8 mouse cellular contexts compared by ENCODE assay signal in the genomic region with DNA sequence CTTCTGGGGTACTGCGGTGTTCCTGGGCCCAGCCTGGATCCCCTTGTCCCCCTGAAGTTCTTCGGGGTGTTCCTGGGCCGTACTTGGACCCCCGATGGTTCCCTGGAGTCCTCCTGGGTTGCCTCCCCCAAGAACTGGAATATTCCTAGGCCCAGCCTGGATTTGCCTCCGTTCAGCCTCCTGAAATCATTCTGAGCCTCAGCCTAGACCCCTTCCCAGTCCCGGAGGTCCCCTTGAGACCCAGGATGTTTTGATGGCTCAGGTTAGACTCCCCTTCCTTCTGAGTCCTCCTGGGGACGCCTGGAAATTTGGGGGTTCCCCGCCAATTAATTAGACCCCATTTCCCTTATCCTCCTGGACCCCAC. TPM values are rescaled to one million over a fixed set of nuclear protein-coding genes. Genes with fewer than 3 reads are reported as not detected.
DNase-seq lines count a peak whose midpoint lies in the region; ATAC-seq and TF ChIP-seq lines count a peak whose summit lies in the region.

No protein-coding gene starts in this region.

- peak overlapping the region; percentile 91 for H3K4me3 ChIP-seq in left cerebral cortex, adult 2 months
- H3K4me3 ChIP-seq in embryonic facial prominence, embryonic 13.5 days: peak overlapping the region; percentile 93
- H3K4me3 ChIP-seq in intestine, embryonic 15.5 days (replicated peaks): peak overlapping the region; percentile 97
- peak overlapping the region; percentile 95 for H3K4me3 ChIP-seq in neural tube, embryonic 12.5 days

- H3K4me1 ChIP-seq in embryonic facial prominence, embryonic 13.5 days: peaks cover 37% of the 10 kb centered on the region
- peaks cover 17% of the 10 kb centered on the region for H3K4me1 ChIP-seq in intestine, embryonic 15.5 days (replicated peaks)
- H3K4me1 ChIP-seq in neural tube, embryonic 12.5 days: peaks cover 26% of the 10 kb centered on the region

- H3K9ac ChIP-seq in embryonic facial prominence, embryonic 13.5 days: peak overlapping the region; percentile 97
- H3K9ac ChIP-seq in intestine, embryonic 15.5 days: peak overlapping the region; percentile 99
- peak overlapping the region; percentile 97 for H3K9ac ChIP-seq in neural tube, embryonic 12.5 days

- H3K27me3 ChIP-seq in embryonic facial prominence, embryonic 13.5 days: no peaks in the 10 kb centered on the region
- H3K27me3 ChIP-seq in intestine, embryonic 15.5 days (replicated peaks): no peaks in the 10 kb centered on the region
- no peaks in the 10 kb centered on the region for H3K27me3 ChIP-seq in neural tube, embryonic 12.5 days (replicated peaks)

- H3K36me3 ChIP-seq in embryonic facial prominence, embryonic 13.5 days: peaks cover 7% of the 10 kb centered on the region; the same call in 1 of the 2 replicates
- no peaks in the 10 kb centered on the region for H3K36me3 ChIP-seq in intestine, embryonic 15.5 days
- no peaks in the 10 kb centered on the region for H3K36me3 ChIP-seq in neural tube, embryonic 12.5 days

- TF ChIP-seq CTCF in left cerebral cortex, adult 2 months (IDR thresholded peaks at IDR 0.05): no peak

- intact Hi-C loops in left cerebral cortex, adult 2 months (cut with DNase I): loop anchor here (2.0 to 5.0 kb wide), 2 partner anchors 36 to 50 kb away; no protein-coding TSS in a partner anchor
- intact Hi-C loops in left cerebral cortex, postnatal 4 days (cut with DNase I): no loop called here

- no peak for ATAC-seq in embryonic facial prominence, embryonic 13.5 days (ENCODE audit: insufficient number of reproducible peaks, insufficient read depth, low FRiP score, low TSS enrichment, low read depth)
- ATAC-seq in intestine, embryonic 15.5 days: peak; percentile 13; the same call in 1 of the 2 replicates
- ATAC-seq in neural tube, embryonic 12.5 days (ENCODE audit: low FRiP score, low read depth): peak; percentile 57; the same call in 1 of the 2 replicates

- no peak for DNase-seq in left cerebral cortex, adult 2 months (ENCODE audit: extremely low spot score in 1 of 2, low spot score in 2 of 2)
- DNase-seq in left cerebral cortex, postnatal 4 days: no peak
- no peak for DNase-seq in thymus, postnatal 0 days (ENCODE audit: low spot score)
- DNase-seq in layer of hippocampus, adult 18-20 months (ENCODE audit: low spot score in 2 of 2): no peak
- DNase-seq in adrenal gland, adult 8-10 months: no peak

- H3K4me2 ChIP-seq in embryonic facial prominence, embryonic 13.5 days: peak overlapping the region; percentile 84
- peak overlapping the region; percentile 87 for H3K4me2 ChIP-seq in intestine, embryonic 15.5 days (replicated peaks)
- peak overlapping the region; percentile 91 for H3K4me2 ChIP-seq in neural tube, embryonic 12.5 days (replicated peaks)

- H3K27ac ChIP-seq in left cerebral cortex, adult 2 months: peak overlapping the region; percentile 91
- H3K27ac ChIP-seq in embryonic facial prominence, embryonic 13.5 days: peak overlapping the region; percentile 60; the same call in 1 of the 2 replicates
- H3K27ac ChIP-seq in intestine, embryonic 15.5 days: peak overlapping the region; percentile 72
- peak overlapping the region; percentile 62; the same call in 1 of the 2 replicates for H3K27ac ChIP-seq in neural tube, embryonic 12.5 days

- 19% methylated on average over 8 of the region's 8 CpGs for WGBS in embryonic facial prominence, embryonic 13.5 days
- WGBS in intestine, embryonic 15.5 days: 26% methylated on average over 8 of the region's 8 CpGs
- WGBS in neural tube, embryonic 12.5 days: 16% methylated on average over 8 of the region's 8 CpGs

- no peaks in the 10 kb centered on the region for H3K9me3 ChIP-seq in embryonic facial prominence, embryonic 13.5 days
- no peaks in the 10 kb centered on the region for H3K9me3 ChIP-seq in intestine, embryonic 15.5 days
- H3K9me3 ChIP-seq in neural tube, embryonic 12.5 days: no peaks in the 10 kb centered on the region

RNA-seq across cellular contexts. Expression of gene Agpat3, which starts 0.4 kb away (rescaled TPM):
- 100 to 1,000 TPM; 246 to 255 TPM for total RNA-seq in left cerebral cortex, adult 2 months (2021)
- 100 to 1,000 TPM; 169 to 181 TPM for total RNA-seq in left cerebral cortex, postnatal 4 days (2021)
- 51.9 and 57.5 TPM in 2 replicates for polyA plus RNA-seq in embryonic facial prominence, embryonic 13.5 days (2015; fragmentation: Nextera tagmentation; extraction: Ambion mirVana)
- polyA plus RNA-seq in intestine, embryonic 15.5 days (2015; fragmentation: Nextera tagmentation; extraction: Ambion mirVana): 58.2 and 70.6 TPM in 2 replicates
- polyA plus RNA-seq in neural tube, embryonic 12.5 days (2016; fragmentation: Nextera tagmentation; extraction: Ambion mirVana): 62.4 and 65.1 TPM in 2 replicates
- polyA plus RNA-seq in thymus, postnatal 0 days (2015; fragmentation: Nextera tagmentation; extraction: Ambion mirVana): 139 and 152 TPM in 2 replicates
- total RNA-seq in layer of hippocampus, adult 18-20 months (2021): 100 to 1,000 TPM; 217 to 218 TPM
- 100 to 1,000 TPM; 228 to 370 (median 267) TPM for total RNA-seq in adrenal gland, adult 8-10 months (2022)
